ENCODE assay signal across 9 mouse cellular contexts in the genomic region with DNA sequence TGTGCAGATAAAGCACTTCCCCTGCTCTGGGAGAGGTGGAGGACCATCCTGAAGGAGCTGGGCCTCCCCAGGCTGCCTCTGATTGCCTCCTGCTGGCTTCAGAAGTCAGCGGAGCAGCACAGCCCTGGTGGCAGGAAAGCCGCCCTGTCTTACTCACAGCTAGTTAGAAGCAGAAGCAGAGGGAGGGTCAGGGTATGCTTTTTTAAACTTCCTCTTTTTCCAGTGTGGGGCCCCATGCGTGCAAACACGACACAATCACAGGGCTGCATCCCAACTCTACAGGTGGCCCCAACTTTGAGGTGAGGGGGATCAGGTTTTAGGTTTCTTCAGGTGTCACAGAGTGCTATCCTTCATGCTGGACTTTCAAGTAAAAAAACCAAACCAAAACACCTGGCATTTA. TPM values are rescaled to one million over a fixed set of nuclear protein-coding genes. Genes with fewer than 3 reads are reported as not detected.
DNase-seq lines count a peak whose midpoint lies in the region; ATAC-seq and TF ChIP-seq lines count a peak whose summit lies in the region.
"Had no signal": no experiment of that assay in that cellular context is flagged by ENCODE, and none has a peak within 500 bp of the region (broad histone marks: within the 10 kb centered on the region; RNA-seq: fewer than 3 reads in every experiment).

No protein-coding gene starts in this region.

- no peaks in the 10 kb centered on the region for H3K27me3 ChIP-seq in testis, adult 2 months (ENCODE audit: control insufficient read depth, insufficient read depth, low read length)
- no peaks in the 10 kb centered on the region for H3K27me3 ChIP-seq in heart, embryonic 12.5 days (replicated peaks)
- H3K27me3 ChIP-seq in limb, embryonic 15.5 days = no peaks in the 10 kb centered on the region
- no peaks in the 10 kb centered on the region for H3K27me3 ChIP-seq in neural tube, embryonic 15.5 days (replicated peaks)
- H3K27me3 ChIP-seq: neural tube, embryonic 12.5 days had no signal

- no peak overlapping the region for H3K4me2 ChIP-seq in heart, embryonic 12.5 days
- H3K4me2 ChIP-seq in limb, embryonic 15.5 days = no peak overlapping the region
- H3K4me2 ChIP-seq in neural tube, embryonic 15.5 days = no peak overlapping the region
- H3K4me2 ChIP-seq: neural tube, embryonic 12.5 days had no signal

- no peak for TF ChIP-seq POLR2A in testis, adult 2 months (IDR thresholded peaks at IDR 0.05; ENCODE audit: control insufficient read depth, low read depth, low read length)

- H3K4me1 ChIP-seq in testis, adult 2 months (ENCODE audit: control insufficient read depth, insufficient read depth, low read length) = peaks cover 14% of the 10 kb centered on the region
- H3K4me1 ChIP-seq in heart, embryonic 12.5 days (replicated peaks) = peaks cover 77% of the 10 kb centered on the region
- H3K4me1 ChIP-seq in limb, embryonic 15.5 days = peaks cover 60% of the 10 kb centered on the region
- peaks cover 64% of the 10 kb centered on the region for H3K4me1 ChIP-seq in neural tube, embryonic 15.5 days

- ATAC-seq in heart, embryonic 12.5 days (ENCODE audit: insufficient number of reproducible peaks, low FRiP score) = no peak
- no peak for ATAC-seq in limb, embryonic 15.5 days (ENCODE audit: insufficient number of reproducible peaks, low FRiP score, low TSS enrichment, low read depth)
- ATAC-seq in neural tube, embryonic 15.5 days (ENCODE audit: low FRiP score) = no peak

- no peak overlapping the region for H3K9ac ChIP-seq in heart, embryonic 12.5 days
- H3K9ac ChIP-seq in limb, embryonic 15.5 days = no peak overlapping the region
- no peak overlapping the region for H3K9ac ChIP-seq in neural tube, embryonic 15.5 days (replicated peaks)
- H3K9ac ChIP-seq: neural tube, embryonic 12.5 days had no signal

- 24% methylated on average over 4 of the region's 4 CpGs for WGBS in heart, embryonic 12.5 days
- WGBS in limb, embryonic 15.5 days = 40% methylated on average over 4 of the region's 4 CpGs
- 55% methylated on average over 4 of the region's 4 CpGs for WGBS in neural tube, embryonic 15.5 days

- no peak for DNase-seq in testis, postnatal 14 days (ENCODE audit: low spot score)
- no peak for DNase-seq in embryo, embryonic 9.5 days (ENCODE audit: extremely low spot score)
- no peak for DNase-seq in left cerebral cortex, adult 18-20 months (ENCODE audit: low spot score in 2 of 2)
- no peak for DNase-seq in left cerebral cortex, adult 11 months (ENCODE audit: low spot score)

- no peaks in the 10 kb centered on the region for H3K9me3 ChIP-seq in heart, embryonic 12.5 days (replicated peaks)
- no peaks in the 10 kb centered on the region for H3K9me3 ChIP-seq in limb, embryonic 15.5 days
- no peaks in the 10 kb centered on the region for H3K9me3 ChIP-seq in neural tube, embryonic 15.5 days (replicated peaks)
- H3K9me3 ChIP-seq: neural tube, embryonic 12.5 days had no signal

- H3K4me3 ChIP-seq in testis, adult 2 months (ENCODE audit: control insufficient read depth, low read depth, low read length) = no peak overlapping the region
- H3K4me3 ChIP-seq in heart, embryonic 12.5 days = no peak overlapping the region
- H3K4me3 ChIP-seq in limb, embryonic 15.5 days = no peak overlapping the region
- H3K4me3 ChIP-seq in neural tube, embryonic 15.5 days (replicated peaks) = no peak overlapping the region
- H3K4me3 ChIP-seq: neural tube, embryonic 12.5 days had no signal

- peak overlapping the region; percentile 78 for H3K27ac ChIP-seq in testis, adult 2 months (ENCODE audit: control insufficient read depth, insufficient read depth, low read depth, low read length)
- 0 out of 2 replicates have a peak overlapping the region, but pooled peaks have one; percentile 75 for H3K27ac ChIP-seq in heart, embryonic 12.5 days (ENCODE audit: poor library complexity, severe bottlenecking)
- H3K27ac ChIP-seq in limb, embryonic 15.5 days = peak overlapping the region; percentile 68
- 0 out of 2 replicates have a peak overlapping the region, but pooled peaks have one; percentile 42 for H3K27ac ChIP-seq in neural tube, embryonic 15.5 days (replicated peaks)
- H3K27ac ChIP-seq: neural tube, embryonic 12.5 days had no signal

- no peak for TF ChIP-seq CTCF in testis, adult 2 months (IDR thresholded peaks at IDR 0.05; ENCODE audit: control insufficient read depth, insufficient read depth, insufficient replicate concordance, low read depth, low read length)

- H3K36me3 ChIP-seq in testis, adult 2 months (ENCODE audit: control insufficient read depth, insufficient read depth, low read length) = no peaks in the 10 kb centered on the region
- H3K36me3 ChIP-seq in heart, embryonic 12.5 days = no peaks in the 10 kb centered on the region
- no peaks in the 10 kb centered on the region for H3K36me3 ChIP-seq in limb, embryonic 15.5 days
- no peaks in the 10 kb centered on the region for H3K36me3 ChIP-seq in neural tube, embryonic 15.5 days
- H3K36me3 ChIP-seq: neural tube, embryonic 12.5 days had no signal

RNA-seq across cellular contexts. Expression of gene E030018B13Rik, which starts 5.7 kb away (rescaled TPM):
- polyA plus RNA-seq in testis, adult 2 months (2012; rRNA removed) = 0.11 TPM in 1 of 2 replicates, not detected in the other
- polyA plus RNA-seq in heart, embryonic 12.5 days (2016; fragmentation: Nextera tagmentation; extraction: Ambion mirVana) = not detected in 2 replicates
- not detected in 2 replicates for polyA plus RNA-seq in limb, embryonic 15.5 days (2015; fragmentation: Nextera tagmentation; extraction: Ambion mirVana)
- not detected in 2 replicates for polyA plus RNA-seq in neural tube, embryonic 15.5 days (2015; fragmentation: Nextera tagmentation; extraction: Ambion mirVana)
- total RNA-seq in left cerebral cortex, adult 18-20 months (2021) = not detected

RNA-seq across cellular contexts. Expression of gene Klf13, which starts 27.8 kb away (rescaled TPM):
- polyA plus RNA-seq in testis, adult 2 months (2012; rRNA removed) = 2.8 and 3.8 TPM in 2 replicates
- 16.7 and 17.4 TPM in 2 replicates for polyA plus RNA-seq in heart, embryonic 12.5 days (2016; fragmentation: Nextera tagmentation; extraction: Ambion mirVana)
- 31.3 and 33.4 TPM in 2 replicates for polyA plus RNA-seq in limb, embryonic 15.5 days (2015; fragmentation: Nextera tagmentation; extraction: Ambion mirVana)
- 24.7 and 26.8 TPM in 2 replicates for polyA plus RNA-seq in neural tube, embryonic 15.5 days (2015; fragmentation: Nextera tagmentation; extraction: Ambion mirVana)
- 100 to 1,000 TPM; 145 to 159 TPM for total RNA-seq in left cerebral cortex, adult 18-20 months (2021)
